Mouse (Mus musculus): ENCODE measurements at regions not wholly inside any gene's neighbourhood (a gene's known extent, or its start where the extent isn't known, plus 50 kb on each side); places are given as distances from the start of the nearest gene placed in this dataset.

DNA sequence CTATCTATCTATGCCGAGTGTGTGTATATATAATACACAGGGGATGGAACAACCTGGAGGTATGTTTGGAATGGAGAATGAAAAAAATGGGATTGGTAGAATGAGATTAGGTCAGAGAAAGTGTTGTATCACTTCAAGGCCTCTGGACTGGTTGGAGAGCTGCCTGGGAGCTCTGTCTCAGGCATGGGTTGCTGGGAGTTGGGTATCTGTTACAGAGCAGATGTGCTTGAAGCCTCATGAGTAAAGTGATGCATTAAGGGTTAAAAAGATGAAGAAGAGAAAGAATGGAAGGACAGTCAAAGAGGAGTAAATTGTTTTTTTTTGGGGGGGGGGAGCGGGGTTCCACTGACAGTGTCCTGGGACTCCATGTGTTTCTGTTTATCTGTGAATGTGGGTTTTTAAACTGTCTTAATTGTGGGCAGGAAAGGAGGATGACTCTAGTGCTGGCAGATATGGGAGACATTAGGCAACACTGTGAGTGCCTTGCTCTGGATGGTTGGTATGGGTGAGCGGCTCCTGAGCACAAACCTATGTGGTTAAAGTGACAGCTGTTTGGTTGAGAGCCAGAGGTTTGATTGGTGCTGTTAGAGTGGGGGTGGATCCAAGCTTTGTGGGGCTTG is 611.8 kb upstream of the Fam160b2 start:
- Histone ChIP-seq H3K36me3 (ENCODE audit: control insufficient read depth, insufficient read depth, low read length) (no peaks in the 10 kb centered on the region), H3K27me3 (ENCODE audit: control insufficient read depth, insufficient read depth, low read depth, low read length) (no peaks in the 10 kb centered on the region), H3K4me2 (ENCODE audit: low read length) (no peak overlapping the region), H3K9me3 (replicated peaks; ENCODE audit: control insufficient read depth, low read length, poor library complexity, severe bottlenecking) (no peaks in the 10 kb centered on the region), H3K27ac (ENCODE audit: low read length) (no peak overlapping the region), H3K4me3 (ENCODE audit: low read depth, low read length) (no peak overlapping the region), H3K9ac (ENCODE audit: low read depth, low read length) (no peak overlapping the region), H3K4me1 (ENCODE audit: control insufficient read depth, insufficient read depth, low read length) (no peaks in the 10 kb centered on the region)
- 92% methylated on average over 3 of the region's 3 CpGs for WGBS
- ATAC-seq, result no peak

DNA sequence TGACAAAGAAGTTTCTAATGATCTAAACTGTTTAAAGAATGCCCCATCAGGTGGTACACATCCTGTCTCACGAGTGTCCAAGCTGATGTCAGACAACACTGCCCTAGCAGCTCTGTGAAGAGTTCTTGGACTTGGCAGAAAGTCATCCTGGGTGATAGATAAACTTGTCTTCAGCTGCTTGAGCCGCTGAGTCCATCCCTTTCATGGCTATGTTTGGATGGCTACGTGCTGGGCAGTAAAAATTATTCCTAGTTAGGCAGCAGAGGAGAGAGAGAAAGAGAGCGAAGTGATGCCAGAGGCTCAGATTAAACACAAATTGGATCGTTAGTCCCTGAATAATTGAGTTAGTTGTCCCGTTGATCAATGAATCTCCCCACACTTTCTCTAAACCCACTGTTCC is 603.8 kb upstream of the Fam160b2 start:
- H3K4me3 ChIP-seq (ENCODE audit: low read depth, low read length), result no peak overlapping the region
- H3K9ac ChIP-seq (ENCODE audit: low read depth, low read length), result no peak overlapping the region
- no peaks in the 10 kb centered on the region for H3K36me3 ChIP-seq (ENCODE audit: control insufficient read depth, insufficient read depth, low read length)
- no peak overlapping the region for H3K27ac ChIP-seq (ENCODE audit: low read length)
- WGBS, result 67% methylated on average over 6 of the region's 6 CpGs
- ATAC-seq, result no peak
- H3K27me3 ChIP-seq (ENCODE audit: control insufficient read depth, insufficient read depth, low read depth, low read length), result no peaks in the 10 kb centered on the region
- no peaks in the 10 kb centered on the region for H3K9me3 ChIP-seq (replicated peaks; ENCODE audit: control insufficient read depth, low read length, poor library complexity, severe bottlenecking)
- H3K4me1 ChIP-seq (ENCODE audit: control insufficient read depth, insufficient read depth, low read length), result no peaks in the 10 kb centered on the region
- no peak overlapping the region for H3K4me2 ChIP-seq (ENCODE audit: low read length)

GRCm38 (mm10) chr14:71200917-71201316 is 601.3 kb upstream of the Fam160b2 start:
- no peak overlapping the region for H3K4me3 ChIP-seq (ENCODE audit: low read depth, low read length)

DNA sequence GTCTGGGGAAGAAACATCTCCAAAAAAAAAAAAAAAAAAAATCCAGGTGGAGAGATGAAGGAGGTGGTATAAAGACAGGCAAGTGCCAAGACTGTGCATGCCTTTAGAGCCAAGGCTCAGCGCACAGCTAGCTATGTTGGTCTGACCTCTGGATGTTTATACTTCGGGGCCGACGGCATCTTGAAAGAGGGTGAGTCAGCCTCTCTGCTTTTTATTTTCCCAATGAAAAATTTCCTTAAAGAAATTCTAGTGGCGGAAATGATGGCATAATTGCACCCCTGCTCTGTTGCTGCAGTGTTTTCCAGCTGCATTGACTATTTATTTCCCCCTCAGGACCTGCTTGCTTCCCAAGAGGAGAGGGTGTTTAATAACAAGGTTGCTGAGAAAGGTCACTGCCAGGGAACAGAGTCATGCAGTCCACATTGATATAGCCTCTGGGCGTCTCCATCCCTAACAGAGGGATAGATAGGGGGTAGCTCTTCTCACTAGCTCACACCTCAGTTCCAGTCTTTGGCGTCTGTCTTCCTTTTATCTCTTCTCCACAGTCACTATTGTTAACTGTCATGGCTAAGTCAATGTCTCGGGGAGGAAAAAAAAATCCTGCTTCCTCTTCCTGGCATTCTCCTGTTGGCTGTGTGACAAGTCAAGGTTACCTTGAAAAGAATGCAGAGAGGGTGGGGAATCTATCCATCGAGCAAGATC is 599.7 kb upstream of the Fam160b2 start:
- Histone ChIP-seq H3K9ac (ENCODE audit: low read depth, low read length) (no peak overlapping the region), H3K4me3 (ENCODE audit: low read depth, low read length) (no peak overlapping the region), H3K9me3 (replicated peaks; ENCODE audit: control insufficient read depth, low read length, poor library complexity, severe bottlenecking) (no peaks in the 10 kb centered on the region), H3K4me1 (ENCODE audit: control insufficient read depth, insufficient read depth, low read length) (no peaks in the 10 kb centered on the region), H3K4me2 (ENCODE audit: low read length) (no peak overlapping the region), H3K27ac (ENCODE audit: low read length) (no peak overlapping the region), H3K27me3 (ENCODE audit: control insufficient read depth, insufficient read depth, low read depth, low read length) (no peaks in the 10 kb centered on the region), H3K36me3 (ENCODE audit: control insufficient read depth, insufficient read depth, low read length) (no peaks in the 10 kb centered on the region)
- WGBS, result 67% methylated on average over 9 of the region's 9 CpGs
- ATAC-seq, result no peak

More at GRCm38 (mm10) chr14:71200917-71201316, 601.3 kb upstream of the Fam160b2 start:
- Histone ChIP-seq H3K9ac (ENCODE audit: low read depth, low read length) (no peak overlapping the region), H3K4me2 (ENCODE audit: low read length) (no peak overlapping the region), H3K9me3 (replicated peaks; ENCODE audit: control insufficient read depth, low read length, poor library complexity, severe bottlenecking) (no peaks in the 10 kb centered on the region), H3K27me3 (ENCODE audit: control insufficient read depth, insufficient read depth, low read depth, low read length) (no peaks in the 10 kb centered on the region), H3K27ac (ENCODE audit: low read length) (no peak overlapping the region), H3K4me1 (ENCODE audit: control insufficient read depth, insufficient read depth, low read length) (no peaks in the 10 kb centered on the region), H3K36me3 (ENCODE audit: control insufficient read depth, insufficient read depth, low read length) (no peaks in the 10 kb centered on the region)
- 100% methylated on average over 1 of the region's 1 CpGs for WGBS
- no peak for ATAC-seq

DNA sequence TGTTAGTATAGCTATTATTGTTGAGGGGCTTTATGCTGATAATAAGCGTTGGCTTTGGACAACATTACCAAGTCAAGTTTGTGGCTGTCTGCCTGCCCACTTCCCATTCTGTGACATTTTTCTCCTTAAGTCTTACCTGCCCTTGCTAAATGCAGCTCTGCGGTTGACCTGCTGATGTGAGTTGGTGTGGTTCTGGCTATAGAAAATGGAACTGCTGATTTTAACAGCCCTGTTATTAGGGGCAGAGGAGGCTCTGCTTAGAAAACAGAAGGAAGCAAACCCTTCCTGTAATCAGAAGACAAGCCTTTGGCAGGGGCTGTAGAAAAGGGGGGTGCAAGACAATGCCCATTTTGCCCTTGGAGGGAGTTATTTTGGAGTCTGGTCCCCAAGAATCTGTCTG is 594.6 kb upstream of the Fam160b2 start:
- H3K36me3 ChIP-seq (ENCODE audit: control insufficient read depth, insufficient read depth, low read length), result no peaks in the 10 kb centered on the region
- H3K9me3 ChIP-seq (replicated peaks; ENCODE audit: control insufficient read depth, low read length, poor library complexity, severe bottlenecking), result no peaks in the 10 kb centered on the region
- H3K27ac ChIP-seq (ENCODE audit: low read length), result no peak overlapping the region
- no peak for ATAC-seq
- no peak overlapping the region for H3K9ac ChIP-seq (ENCODE audit: low read depth, low read length)
- no peak overlapping the region for H3K4me2 ChIP-seq (ENCODE audit: low read length)
- H3K4me1 ChIP-seq (ENCODE audit: control insufficient read depth, insufficient read depth, low read length), result no peaks in the 10 kb centered on the region
- no peak overlapping the region for H3K4me3 ChIP-seq (ENCODE audit: low read depth, low read length)
- H3K27me3 ChIP-seq (ENCODE audit: control insufficient read depth, insufficient read depth, low read depth, low read length), result no peaks in the 10 kb centered on the region
- 98% methylated on average over 2 of the region's 2 CpGs for WGBS

GRCm38 (mm10) chr14:71192486-71192885 is 592.9 kb upstream of the Fam160b2 start:
- Histone ChIP-seq H3K27ac (ENCODE audit: low read length) (no peak overlapping the region), H3K4me3 (ENCODE audit: low read depth, low read length) (no peak overlapping the region), H3K4me2 (ENCODE audit: low read length) (no peak overlapping the region), H3K36me3 (ENCODE audit: control insufficient read depth, insufficient read depth, low read length) (no peaks in the 10 kb centered on the region), H3K9ac (ENCODE audit: low read depth, low read length) (no peak overlapping the region), H3K27me3 (ENCODE audit: control insufficient read depth, insufficient read depth, low read depth, low read length) (no peaks in the 10 kb centered on the region), H3K9me3 (replicated peaks; ENCODE audit: control insufficient read depth, low read length, poor library complexity, severe bottlenecking) (no peaks in the 10 kb centered on the region), H3K4me1 (ENCODE audit: control insufficient read depth, insufficient read depth, low read length) (no peaks in the 10 kb centered on the region)
- WGBS, result 86% methylated on average over 5 of the region's 5 CpGs
- no peak for ATAC-seq

- no peaks in the 10 kb centered on the region for H3K4me1 ChIP-seq (ENCODE audit: control insufficient read depth, insufficient read depth, low read length)
- no peak overlapping the region for H3K9ac ChIP-seq (ENCODE audit: low read depth, low read length)
- H3K4me2 ChIP-seq (ENCODE audit: low read length), result no peak overlapping the region
- ATAC-seq, result no peak
- no peaks in the 10 kb centered on the region for H3K27me3 ChIP-seq (ENCODE audit: control insufficient read depth, insufficient read depth, low read depth, low read length)
- H3K36me3 ChIP-seq (ENCODE audit: control insufficient read depth, insufficient read depth, low read length), result no peaks in the 10 kb centered on the region
- no peak overlapping the region for H3K4me3 ChIP-seq (ENCODE audit: low read depth, low read length)
- 81% methylated on average over 2 of the region's 2 CpGs for WGBS
- H3K9me3 ChIP-seq (replicated peaks; ENCODE audit: control insufficient read depth, low read length, poor library complexity, severe bottlenecking), result no peaks in the 10 kb centered on the region
- H3K27ac ChIP-seq (ENCODE audit: low read length), result no peak overlapping the region
Measured at GRCm38 (mm10) chr14:71189360-71189759, 589.7 kb upstream of the Fam160b2 start.

GRCm38 (mm10) chr14:71177341-71177740 is 577.7 kb upstream of the Fam160b2 start:
- H3K4me1 ChIP-seq (ENCODE audit: control insufficient read depth, insufficient read depth, low read length), result no peaks in the 10 kb centered on the region
- H3K9ac ChIP-seq (ENCODE audit: low read depth, low read length), result no peak overlapping the region
- H3K4me3 ChIP-seq (ENCODE audit: low read depth, low read length), result no peak overlapping the region

DNA sequence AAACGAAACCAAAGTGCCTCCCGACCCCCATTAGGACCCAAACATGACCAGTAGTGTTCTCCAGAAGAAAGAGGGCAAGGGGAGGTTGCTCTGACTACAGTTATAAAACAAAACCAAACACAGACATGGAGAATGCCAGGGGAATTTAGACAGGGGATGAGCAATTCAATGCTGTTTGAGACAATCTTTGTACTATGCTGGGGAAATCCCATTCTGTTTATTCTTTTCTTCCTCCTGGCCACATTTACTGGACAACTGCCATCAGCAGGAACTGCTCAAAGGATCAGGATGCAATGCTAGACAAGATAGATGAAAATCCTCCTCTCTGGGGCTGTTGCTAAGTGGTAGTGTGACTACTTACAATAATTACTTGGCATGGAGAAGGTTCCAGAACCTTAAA is 574.5 kb upstream of the Fam160b2 start:
- no peak overlapping the region for H3K4me2 ChIP-seq (ENCODE audit: low read length)
- no peak overlapping the region for H3K4me3 ChIP-seq (ENCODE audit: low read depth, low read length)
- no peak for ATAC-seq
- H3K4me1 ChIP-seq (ENCODE audit: control insufficient read depth, insufficient read depth, low read length), result no peaks in the 10 kb centered on the region
- no peaks in the 10 kb centered on the region for H3K27me3 ChIP-seq (ENCODE audit: control insufficient read depth, insufficient read depth, low read depth, low read length)
- no peaks in the 10 kb centered on the region for H3K9me3 ChIP-seq (replicated peaks; ENCODE audit: control insufficient read depth, low read length, poor library complexity, severe bottlenecking)
- no peak overlapping the region for H3K9ac ChIP-seq (ENCODE audit: low read depth, low read length)
- H3K36me3 ChIP-seq (ENCODE audit: control insufficient read depth, insufficient read depth, low read length), result no peaks in the 10 kb centered on the region
- 84% methylated on average over 2 of the region's 2 CpGs for WGBS
- H3K27ac ChIP-seq (ENCODE audit: low read length), result no peak overlapping the region

More at GRCm38 (mm10) chr14:71177341-71177740, 577.7 kb upstream of the Fam160b2 start:
- ATAC-seq, result no peak
- H3K4me2 ChIP-seq (ENCODE audit: low read length), result no peak overlapping the region
- H3K27ac ChIP-seq (ENCODE audit: low read length), result no peak overlapping the region
- no peaks in the 10 kb centered on the region for H3K9me3 ChIP-seq (replicated peaks; ENCODE audit: control insufficient read depth, low read length, poor library complexity, severe bottlenecking)
- 84% methylated on average over 6 of the region's 6 CpGs for WGBS
- H3K27me3 ChIP-seq (ENCODE audit: control insufficient read depth, insufficient read depth, low read depth, low read length), result no peaks in the 10 kb centered on the region
- H3K36me3 ChIP-seq (ENCODE audit: control insufficient read depth, insufficient read depth, low read length), result no peaks in the 10 kb centered on the region
